Mouse (Mus musculus): ENCODE results near the gene Usp40. TPM values are rescaled to one million over a fixed set of nuclear protein-coding genes. Genes with fewer than 3 reads are reported as not detected.

The Usp40 gene
- polyA plus RNA-seq, 1 experiment: 9.5 TPM

DNA sequence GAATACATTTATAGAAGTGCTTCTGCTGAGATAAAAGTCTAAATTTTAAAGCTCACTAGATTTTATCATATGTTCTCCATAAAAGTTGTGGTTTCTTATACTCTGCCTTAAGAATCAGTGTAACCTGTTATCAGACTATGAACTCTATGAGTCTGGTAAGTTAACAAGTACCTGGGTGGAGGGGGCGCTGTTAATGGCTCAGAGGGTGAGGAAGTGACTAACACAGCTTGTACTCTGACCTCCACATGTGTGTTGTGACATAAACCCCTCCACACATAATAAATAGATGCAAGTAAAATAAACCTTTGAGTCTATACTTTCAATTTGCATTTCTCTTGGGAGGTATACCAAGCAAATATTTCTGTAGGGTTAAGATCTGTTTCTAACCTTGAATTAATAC, 97.9 kb downstream of the Usp40 start:
- no peak overlapping the region for H3K4me3 ChIP-seq
- no peak overlapping the region for H3ac ChIP-seq (ENCODE audit: control insufficient read depth, insufficient read length)
- TF ChIP-seq E2F4 (IDR thresholded peaks at IDR 0.05; ENCODE audit: insufficient read depth) (no peak), MAX (IDR thresholded peaks at IDR 0.05; ENCODE audit: low read depth) (no peak), SRF (IDR thresholded peaks at IDR 0.05; ENCODE audit: control insufficient read depth, insufficient read length, low read depth) (no peak), MYOD1 (IDR thresholded peaks at IDR 0.05; ENCODE audit: control insufficient read depth in 1 of 3, insufficient read length in 2 of 3, low read depth in 2 of 3) (no peak), REST (IDR thresholded peaks at IDR 0.05; ENCODE audit: insufficient read depth, insufficient read length) (no peak), USF1 (IDR thresholded peaks at IDR 0.05; ENCODE audit: low read depth) (no peak), POLR2AphosphoS2 (IDR thresholded peaks at IDR 0.05; ENCODE audit: insufficient read length, low read depth) (no peak), TCF3 (IDR thresholded peaks at IDR 0.05; ENCODE audit: insufficient read length, low read depth) (no peak), MYOG (IDR thresholded peaks at IDR 0.05; ENCODE audit: control insufficient read depth in 1 of 3, insufficient read depth in 1 of 3, insufficient read length in 2 of 3, low read depth in 2 of 3) (no peak), POLR2A (IDR thresholded peaks at IDR 0.05; ENCODE audit: insufficient read length, low read depth) (no peak)
- peaks cover 9% of the 10 kb centered on the region for H3K79me2 ChIP-seq (ENCODE audit: control insufficient read depth, insufficient read depth)
- no peaks in the 10 kb centered on the region for H3K27me3 ChIP-seq (ENCODE audit: control insufficient read depth, insufficient read depth, insufficient read length)
- no peaks in the 10 kb centered on the region for H3K36me3 ChIP-seq (ENCODE audit: control insufficient read depth, insufficient read depth)
- H3K4me2 ChIP-seq (ENCODE audit: low read depth): no peak overlapping the region

DNA sequence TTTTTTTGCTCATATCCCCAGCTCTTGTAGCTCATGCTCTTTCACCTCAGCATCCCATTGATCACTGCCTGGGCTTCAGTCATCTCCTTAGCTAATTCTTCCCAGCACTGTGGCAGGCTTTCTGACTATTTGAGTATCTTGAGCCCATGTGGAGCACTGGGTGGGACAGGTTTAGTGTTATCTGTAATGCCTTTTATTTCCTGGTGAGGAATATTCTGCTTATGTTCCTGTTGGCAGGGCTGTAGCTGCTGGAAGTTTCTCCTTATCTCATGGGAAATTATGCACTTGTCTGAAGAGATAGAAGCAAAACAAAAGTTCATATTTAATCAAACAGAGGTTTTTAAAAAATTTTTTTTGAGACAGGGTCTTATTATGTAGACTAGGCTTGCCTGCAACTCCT, 98.8 kb downstream of the Usp40 start:
- no peak overlapping the region for H3ac ChIP-seq (ENCODE audit: control insufficient read depth, insufficient read length)
- H3K36me3 ChIP-seq (ENCODE audit: control insufficient read depth, insufficient read depth): no peaks in the 10 kb centered on the region
- H3K4me3 ChIP-seq: no peak overlapping the region
- H3K4me2 ChIP-seq (ENCODE audit: low read depth): no peak overlapping the region
- peaks cover 9% of the 10 kb centered on the region for H3K79me2 ChIP-seq (ENCODE audit: control insufficient read depth, insufficient read depth)
- no peaks in the 10 kb centered on the region for H3K27me3 ChIP-seq (ENCODE audit: control insufficient read depth, insufficient read depth, insufficient read length)
- TF ChIP-seq CEBPB (IDR thresholded peaks at IDR 0.05; ENCODE audit: insufficient read depth, poor library complexity, severe bottlenecking) (no peak), USF1 (IDR thresholded peaks at IDR 0.05; ENCODE audit: low read depth) (no peak), TCF12 (IDR thresholded peaks at IDR 0.05; ENCODE audit: insufficient read depth, poor library complexity, severe bottlenecking) (no peak), MYOD1 (IDR thresholded peaks at IDR 0.05; ENCODE audit: control insufficient read depth in 1 of 3, insufficient read length in 2 of 3, low read depth in 2 of 3) (no peak), MAX (IDR thresholded peaks at IDR 0.05; ENCODE audit: low read depth) (no peak), TCF3 (IDR thresholded peaks at IDR 0.05; ENCODE audit: insufficient read length, low read depth) (no peak), POLR2A (IDR thresholded peaks at IDR 0.05; ENCODE audit: insufficient read length, low read depth) (no peak), E2F4 (IDR thresholded peaks at IDR 0.05; ENCODE audit: insufficient read depth) (no peak), SRF (IDR thresholded peaks at IDR 0.05; ENCODE audit: control insufficient read depth, insufficient read length, low read depth) (no peak), REST (IDR thresholded peaks at IDR 0.05; ENCODE audit: insufficient read depth, insufficient read length) (no peak), POLR2AphosphoS2 (IDR thresholded peaks at IDR 0.05; ENCODE audit: insufficient read length, low read depth) (no peak), MYOG (IDR thresholded peaks at IDR 0.05; ENCODE audit: control insufficient read depth in 1 of 3, insufficient read depth in 1 of 3, insufficient read length in 2 of 3, low read depth in 2 of 3) (no peak)

DNA sequence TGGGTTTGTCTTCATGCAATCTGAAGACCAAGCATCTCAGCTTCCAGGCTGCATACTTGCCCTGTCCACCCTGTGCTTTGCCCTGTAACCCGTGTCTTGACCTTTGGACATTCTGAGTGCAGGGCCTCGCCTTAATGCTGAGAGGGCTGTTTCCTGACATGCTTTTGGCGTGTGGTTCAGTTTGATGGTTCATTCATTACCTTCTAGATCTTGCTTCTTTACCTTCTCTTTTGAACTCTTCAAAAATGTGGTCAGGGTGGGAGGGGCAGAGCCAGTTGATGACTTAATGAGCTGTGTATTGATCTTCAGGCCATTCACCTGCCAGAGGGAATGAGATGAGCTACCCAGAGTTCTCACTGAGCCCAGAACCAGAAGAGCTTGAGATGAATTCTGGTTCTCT, 99.6 kb downstream of the Usp40 start:
- no peak overlapping the region for H3ac ChIP-seq (ENCODE audit: control insufficient read depth, insufficient read length)
- H3K27me3 ChIP-seq (ENCODE audit: control insufficient read depth, insufficient read depth, insufficient read length): no peaks in the 10 kb centered on the region
- H3K4me3 ChIP-seq: no peak overlapping the region
- H3K4me2 ChIP-seq (ENCODE audit: low read depth): no peak overlapping the region
- no peaks in the 10 kb centered on the region for H3K36me3 ChIP-seq (ENCODE audit: control insufficient read depth, insufficient read depth)
- TF ChIP-seq TCF3 (IDR thresholded peaks at IDR 0.05; ENCODE audit: insufficient read length, low read depth): no peak
- no peak for TF ChIP-seq POLR2AphosphoS2 (IDR thresholded peaks at IDR 0.05; ENCODE audit: insufficient read length, low read depth)
- TF ChIP-seq MAX (IDR thresholded peaks at IDR 0.05; ENCODE audit: low read depth): no peak
- no peak for TF ChIP-seq POLR2A (IDR thresholded peaks at IDR 0.05; ENCODE audit: insufficient read length, low read depth)
- TF ChIP-seq E2F4 (IDR thresholded peaks at IDR 0.05; ENCODE audit: insufficient read depth): no peak
- TF ChIP-seq REST (IDR thresholded peaks at IDR 0.05; ENCODE audit: insufficient read depth, insufficient read length): no peak
- no peak for TF ChIP-seq TCF12 (IDR thresholded peaks at IDR 0.05; ENCODE audit: insufficient read depth, poor library complexity, severe bottlenecking)
- no peak for TF ChIP-seq SRF (IDR thresholded peaks at IDR 0.05; ENCODE audit: control insufficient read depth, insufficient read length, low read depth)
- TF ChIP-seq USF1 (IDR thresholded peaks at IDR 0.05; ENCODE audit: low read depth): no peak
- no peak for TF ChIP-seq CEBPB (IDR thresholded peaks at IDR 0.05; ENCODE audit: insufficient read depth, poor library complexity, severe bottlenecking)
- no peak for TF ChIP-seq MYOD1 (IDR thresholded peaks at IDR 0.05; ENCODE audit: control insufficient read depth in 1 of 3, insufficient read length in 2 of 3, low read depth in 2 of 3)
- no peak for TF ChIP-seq MYOG (IDR thresholded peaks at IDR 0.05; ENCODE audit: control insufficient read depth in 1 of 3, insufficient read depth in 1 of 3, insufficient read length in 2 of 3, low read depth in 2 of 3)
- peaks cover 9% of the 10 kb centered on the region for H3K79me2 ChIP-seq (ENCODE audit: control insufficient read depth, insufficient read depth)

DNA sequence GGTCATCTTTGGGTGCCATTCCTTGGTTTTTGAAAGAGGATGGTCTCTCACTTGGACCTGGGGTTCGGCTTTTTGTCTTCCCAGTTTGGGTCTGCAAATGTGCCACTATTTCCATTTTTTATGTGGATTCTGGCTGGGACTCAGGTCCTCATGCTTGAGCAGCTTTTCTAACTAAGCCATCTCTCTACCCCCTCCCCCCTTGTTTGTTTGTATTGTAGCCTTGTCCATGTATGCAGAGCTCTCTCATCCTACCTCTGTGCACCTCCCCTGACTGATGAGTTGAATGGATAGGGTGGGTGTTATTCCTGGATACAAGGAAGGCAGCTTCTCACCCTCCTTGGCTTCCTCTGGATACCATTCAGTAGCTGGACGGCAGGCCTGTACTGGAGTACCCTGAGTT, 100.3 kb downstream of the Usp40 start:
- Histone ChIP-seq H3K27me3 (ENCODE audit: control insufficient read depth, insufficient read depth, insufficient read length) (no peaks in the 10 kb centered on the region), H3K4me3 (no peak overlapping the region), H3K36me3 (ENCODE audit: control insufficient read depth, insufficient read depth) (no peaks in the 10 kb centered on the region), H3K4me2 (ENCODE audit: low read depth) (no peak overlapping the region), H3ac (ENCODE audit: control insufficient read depth, insufficient read length) (no peak overlapping the region), H3K79me2 (ENCODE audit: control insufficient read depth, insufficient read depth) (peaks cover 9% of the 10 kb centered on the region)
- no peak for TF ChIP-seq E2F4 (IDR thresholded peaks at IDR 0.05; ENCODE audit: insufficient read depth)
- no peak for TF ChIP-seq MYOD1 (IDR thresholded peaks at IDR 0.05; ENCODE audit: control insufficient read depth in 1 of 3, insufficient read length in 2 of 3, low read depth in 2 of 3)
- TF ChIP-seq TCF3 (IDR thresholded peaks at IDR 0.05; ENCODE audit: insufficient read length, low read depth): no peak
- TF ChIP-seq MAX (IDR thresholded peaks at IDR 0.05; ENCODE audit: low read depth): no peak
- TF ChIP-seq REST (IDR thresholded peaks at IDR 0.05; ENCODE audit: insufficient read depth, insufficient read length): no peak
- TF ChIP-seq USF1 (IDR thresholded peaks at IDR 0.05; ENCODE audit: low read depth): no peak
- no peak for TF ChIP-seq TCF12 (IDR thresholded peaks at IDR 0.05; ENCODE audit: insufficient read depth, poor library complexity, severe bottlenecking)
- no peak for TF ChIP-seq MYOG (IDR thresholded peaks at IDR 0.05; ENCODE audit: control insufficient read depth in 1 of 3, insufficient read depth in 1 of 3, insufficient read length in 2 of 3, low read depth in 2 of 3)
- no peak for TF ChIP-seq POLR2A (IDR thresholded peaks at IDR 0.05; ENCODE audit: insufficient read length, low read depth)
- no peak for TF ChIP-seq CEBPB (IDR thresholded peaks at IDR 0.05; ENCODE audit: insufficient read depth, poor library complexity, severe bottlenecking)
- TF ChIP-seq POLR2AphosphoS2 (IDR thresholded peaks at IDR 0.05; ENCODE audit: insufficient read length, low read depth): no peak
- no peak for TF ChIP-seq SRF (IDR thresholded peaks at IDR 0.05; ENCODE audit: control insufficient read depth, insufficient read length, low read depth)
